Mouse (Mus musculus) mature B cell (primary cell): ENCODE data around the gene Calm1.
"Not testable (repeated sequence)": the region's sequence is repeated elsewhere in the genome, so short reads cannot be mapped to it uniquely, and the experiment has no call there.

ENCODE experiments used
- in situ Hi-C: fragments of 300-500 bp; cut with MboI; formaldehyde crosslinking; loops from 2 replicates; pipeline ENCODE4 v1.14.3; 2019

Gene Calm1

DNA sequence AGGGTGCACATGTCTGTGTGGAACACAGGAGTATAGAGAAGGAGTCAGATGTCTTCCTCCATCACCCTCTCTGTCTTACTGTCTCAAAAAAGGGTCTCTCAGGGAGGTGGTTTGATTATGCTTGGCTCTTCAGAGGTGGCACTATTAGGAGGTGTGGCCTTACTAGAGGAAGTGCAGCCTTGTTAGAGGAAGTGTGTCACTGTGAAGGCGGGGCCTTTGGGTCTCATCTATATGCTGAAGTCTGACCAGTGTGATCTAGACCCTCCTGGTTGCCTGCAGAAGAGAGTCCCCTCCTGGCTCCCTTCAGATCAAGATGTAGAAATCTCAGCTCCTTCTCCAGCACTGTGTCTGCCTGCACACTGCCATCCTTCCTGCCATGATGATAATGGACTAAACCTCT is 5.1 kb upstream of the Calm1 start:
- in situ Hi-C loops, result no loop called here

DNA sequence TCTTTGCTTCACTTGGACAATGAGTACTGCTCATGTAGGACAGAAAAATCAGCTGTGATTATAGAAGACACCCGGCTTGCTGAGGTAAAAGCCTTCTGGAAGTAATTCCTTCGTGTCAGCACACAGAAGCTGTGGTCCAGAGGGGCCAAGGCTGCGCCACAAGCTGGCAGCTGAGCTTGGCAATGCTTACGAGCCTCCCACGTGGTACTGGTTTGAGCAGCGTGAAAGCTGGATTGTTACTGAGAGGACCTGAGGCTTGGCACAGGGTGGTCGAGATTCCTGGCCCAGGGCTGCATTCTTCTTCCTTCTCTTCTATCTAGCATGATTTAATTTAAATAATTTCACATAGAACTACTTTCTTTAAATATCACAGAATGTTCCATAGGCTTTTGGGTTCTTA is 2.4 kb upstream of the Calm1 start:
- in situ Hi-C loops, result no loop called here

- in situ Hi-C loops, result no loop called here
These were observed 833 bp downstream of the Calm1 start for GRCm38 (mm10) chr12:100199891-100200644.

DNA sequence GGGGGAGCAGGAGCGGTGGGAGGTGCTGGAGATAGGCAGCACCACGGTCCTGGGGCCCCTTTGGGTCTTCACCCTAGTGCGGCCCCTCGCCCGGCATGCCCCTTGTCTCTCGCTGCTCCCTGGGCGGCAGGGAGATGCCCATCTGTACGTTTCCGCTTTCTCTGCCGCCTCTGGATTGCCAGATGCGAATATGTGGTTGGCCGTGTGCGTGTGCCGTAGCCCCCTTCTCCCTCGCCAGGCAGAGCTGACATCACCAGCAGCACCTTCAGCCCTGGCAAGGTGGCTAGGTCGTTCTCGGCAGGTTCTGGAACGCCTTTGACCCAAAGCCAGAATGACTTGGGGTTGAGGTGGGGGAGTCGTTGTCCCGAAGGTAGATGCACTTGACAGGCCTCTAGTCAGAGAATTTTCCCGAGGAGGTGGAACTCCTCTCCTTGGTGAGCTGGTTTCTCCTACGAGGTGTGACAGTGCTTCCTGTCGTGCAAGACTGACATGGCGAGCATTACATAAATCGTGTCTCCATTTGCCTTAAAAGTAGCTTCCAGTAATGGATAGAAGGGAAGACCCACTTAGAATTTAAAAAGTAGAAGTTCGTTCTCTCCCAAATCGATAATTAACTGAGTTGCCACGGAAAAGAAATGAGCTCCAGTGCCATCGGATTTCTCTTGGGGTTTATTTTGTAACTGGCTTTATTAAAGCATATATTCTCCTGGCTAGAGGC is 1.6 kb downstream of the Calm1 start:
- in situ Hi-C loops, result no loop called here

DNA sequence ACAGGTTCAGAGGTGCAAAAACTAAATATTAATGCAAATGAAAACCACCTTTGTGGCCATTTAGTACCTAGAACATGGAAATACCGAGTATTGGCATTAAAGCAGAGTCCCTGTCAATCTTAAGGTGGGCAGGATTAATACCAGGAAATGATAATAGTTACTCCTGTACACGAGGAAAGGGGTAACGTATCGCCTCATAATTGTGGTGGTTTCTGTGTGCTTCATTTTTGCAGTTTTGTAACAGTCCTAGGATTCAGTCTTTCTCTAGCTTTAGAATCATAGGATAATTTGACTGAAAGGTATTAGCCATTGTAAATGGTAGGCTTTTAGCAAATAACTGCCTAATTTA is 2.1 kb downstream of the Calm1 start:
- in situ Hi-C loops, result no loop called here

DNA sequence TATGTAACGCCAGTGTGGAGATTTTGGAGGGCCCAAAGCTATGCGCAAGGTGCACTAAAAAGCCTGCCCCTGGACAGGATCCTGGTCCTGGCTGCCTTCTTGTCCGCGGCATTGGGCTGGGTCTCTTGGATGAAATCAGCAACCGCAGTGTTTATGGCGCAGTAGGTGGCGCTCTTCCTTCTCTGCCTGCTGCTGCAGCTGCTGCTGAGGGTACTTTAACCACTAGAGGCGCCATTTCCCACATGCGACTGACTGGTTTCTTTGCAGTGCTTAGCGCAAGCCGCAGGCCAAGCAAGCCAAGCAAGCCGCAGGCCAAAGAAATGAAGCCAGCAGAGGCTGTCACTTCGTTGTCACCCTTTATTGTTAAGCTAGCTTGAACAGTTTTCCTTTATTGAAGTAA is 2.6 kb downstream of the Calm1 start:
- in situ Hi-C loops, result no loop called here

DNA sequence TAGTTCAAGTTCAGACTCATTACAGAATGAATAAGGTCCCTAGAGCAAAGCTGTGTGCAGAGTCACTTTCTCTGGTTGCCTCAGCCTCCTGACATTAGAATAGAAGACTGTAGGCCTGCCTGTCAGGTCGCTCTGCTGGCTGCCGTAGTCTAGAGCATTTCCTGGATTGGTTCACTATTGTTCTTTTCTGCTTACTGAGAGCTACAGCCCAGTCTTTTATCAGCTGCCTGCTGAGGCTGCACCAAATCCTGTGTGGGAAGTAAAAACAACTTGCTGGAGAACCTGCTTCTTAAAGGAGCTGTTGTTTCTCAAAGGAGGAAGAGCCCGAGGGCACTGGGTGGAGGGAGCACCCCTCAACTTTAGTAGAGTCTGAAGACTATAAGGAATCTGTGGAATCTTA is 4.5 kb downstream of the Calm1 start:
- in situ Hi-C loops, result no loop called here

- in situ Hi-C loops, result no loop called here
These were observed 5.9 kb downstream of the Calm1 start for GRCm38 (mm10) chr12:100205156-100205555.

DNA sequence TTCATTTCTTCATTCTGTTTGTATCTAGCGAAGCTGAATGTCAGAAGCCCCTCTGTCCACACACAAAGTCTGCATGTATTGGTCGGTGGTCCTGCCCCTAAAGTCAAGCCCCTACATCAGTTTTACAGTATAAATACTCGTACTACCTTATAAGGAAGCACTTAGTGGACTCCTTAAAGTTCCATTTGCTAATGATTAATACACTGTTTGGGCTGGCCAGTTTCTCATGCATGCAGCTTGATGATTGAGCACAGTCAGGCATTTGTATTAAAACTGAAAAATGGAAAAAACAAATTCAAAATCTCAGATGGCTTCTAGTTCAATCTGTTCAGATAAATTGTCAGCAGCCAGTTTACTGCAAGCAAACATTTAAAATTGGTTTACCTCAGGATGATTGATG is 7.3 kb downstream of the Calm1 start:
- in situ Hi-C loops, result no loop called here

- in situ Hi-C loops, result no loop called here
These were observed 7.7 kb downstream of the Calm1 start for GRCm38 (mm10) chr12:100206926-100207325.

DNA sequence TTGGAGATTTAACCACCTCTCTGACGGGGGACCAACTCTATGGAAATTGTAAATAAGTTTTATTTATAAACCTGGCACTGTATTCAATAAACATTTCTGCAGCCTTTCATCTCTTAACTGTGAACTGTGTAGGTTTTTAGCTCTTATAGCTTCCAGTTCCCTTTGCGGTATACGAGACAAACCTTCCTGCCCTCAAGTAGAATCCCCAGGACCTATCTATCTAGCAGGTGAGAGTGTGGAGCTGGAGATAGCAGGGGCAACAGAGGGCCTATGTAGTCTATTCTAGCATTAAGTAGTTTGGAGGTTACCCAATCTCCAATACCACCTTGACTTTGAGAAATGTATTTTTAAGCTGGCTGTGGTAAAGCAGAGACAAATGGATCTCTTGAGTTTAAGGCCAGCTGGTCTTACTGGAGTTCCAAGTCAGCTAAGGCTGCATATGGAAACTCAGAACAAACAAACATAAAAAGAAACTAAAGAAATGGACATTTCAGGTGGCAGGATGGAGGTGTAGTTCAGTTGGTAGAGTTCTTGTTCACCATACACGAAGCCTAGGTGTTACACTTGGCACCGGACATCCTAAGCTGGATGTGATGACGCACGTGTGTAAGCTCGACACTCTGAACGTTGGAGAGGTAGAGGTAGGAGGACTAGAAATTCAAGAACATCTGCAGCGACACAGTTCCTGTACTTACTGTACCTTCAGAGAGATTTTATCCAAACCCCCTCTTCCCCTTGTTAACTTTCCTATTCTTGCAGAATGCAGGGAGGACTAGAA is 10.7 kb downstream of the Calm1 start:
- in situ Hi-C loops, result no loop called here

DNA sequence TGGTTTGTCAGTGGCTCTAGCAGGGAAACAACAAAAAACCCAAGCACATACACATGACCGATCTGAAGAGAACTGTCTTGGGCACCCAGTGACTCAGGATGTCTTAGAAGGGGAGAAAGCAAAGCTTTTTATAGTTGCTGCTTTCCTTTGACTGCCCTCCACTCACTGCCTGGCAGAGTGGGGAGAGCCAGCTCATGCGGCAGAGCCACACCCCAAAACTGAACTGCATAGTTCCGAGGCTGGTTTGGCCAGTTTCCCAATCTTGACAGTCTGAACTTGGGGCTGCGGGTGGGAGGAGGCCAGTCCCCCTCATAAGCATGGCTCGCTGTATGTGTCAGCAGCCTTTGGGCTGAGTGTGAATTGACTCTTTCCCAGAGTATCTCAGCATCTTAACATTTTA is 11.7 kb downstream of the Calm1 start:
- in situ Hi-C loops, result no loop called here

DNA sequence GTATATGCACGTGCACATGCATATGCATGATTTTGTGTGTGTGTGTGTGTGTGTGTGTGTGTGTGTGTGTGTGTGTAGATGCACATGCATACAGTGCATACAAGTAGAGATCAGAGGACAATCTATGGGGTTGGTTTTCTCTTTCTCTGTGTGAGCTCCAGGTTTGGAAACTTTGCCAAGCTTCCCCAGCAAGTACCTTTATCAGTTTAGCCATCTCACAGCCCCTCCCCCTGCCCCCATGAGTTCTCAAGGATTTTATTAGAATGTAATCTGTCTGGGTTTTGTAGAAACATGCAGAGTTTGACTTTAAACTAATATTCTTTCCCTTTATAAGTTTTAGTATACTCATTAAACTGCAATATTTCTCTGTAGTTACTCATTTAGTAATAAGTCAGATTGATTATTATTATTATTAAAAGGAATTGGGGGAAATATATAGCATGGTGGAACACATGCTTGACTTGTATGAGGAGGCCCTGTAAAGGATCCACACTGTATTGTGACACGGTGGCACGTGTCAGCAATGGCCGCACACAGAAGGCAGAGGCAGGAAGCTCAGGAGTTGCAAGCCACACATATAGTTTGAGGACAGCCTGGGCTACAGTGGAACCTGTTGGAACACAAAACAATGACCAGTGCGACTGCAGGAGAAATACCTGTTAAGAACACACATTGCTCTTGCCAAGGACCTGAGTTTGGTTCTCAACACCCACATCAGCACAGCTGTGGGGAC is 12.4 kb downstream of the Calm1 start:
- in situ Hi-C loops, result no loop called here

DNA sequence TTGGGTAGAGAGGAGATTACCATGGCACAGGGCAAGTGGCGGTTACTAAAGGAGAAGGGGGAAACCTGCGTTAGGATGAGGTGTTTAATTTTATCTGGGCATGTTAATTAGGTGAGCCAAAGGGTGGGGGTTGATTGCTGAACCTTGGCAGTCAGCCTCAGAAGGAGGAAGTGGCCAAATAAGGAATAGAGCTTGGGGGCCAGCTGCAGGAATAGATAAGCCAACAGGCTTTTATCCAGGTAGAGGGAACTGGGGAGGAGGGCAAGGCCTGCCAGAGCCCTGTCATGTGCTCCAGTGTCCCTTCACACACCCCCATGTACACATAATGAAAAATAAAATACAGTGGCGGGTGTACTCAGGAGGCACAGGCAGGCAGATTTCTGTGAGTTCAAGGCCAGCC is 13.2 kb downstream of the Calm1 start:
- in situ Hi-C loops, result no loop called here

- in situ Hi-C loops, result no loop called here
These were observed 13.9 kb downstream of the Calm1 start for GRCm38 (mm10) chr12:100213162-100213561.

DNA sequence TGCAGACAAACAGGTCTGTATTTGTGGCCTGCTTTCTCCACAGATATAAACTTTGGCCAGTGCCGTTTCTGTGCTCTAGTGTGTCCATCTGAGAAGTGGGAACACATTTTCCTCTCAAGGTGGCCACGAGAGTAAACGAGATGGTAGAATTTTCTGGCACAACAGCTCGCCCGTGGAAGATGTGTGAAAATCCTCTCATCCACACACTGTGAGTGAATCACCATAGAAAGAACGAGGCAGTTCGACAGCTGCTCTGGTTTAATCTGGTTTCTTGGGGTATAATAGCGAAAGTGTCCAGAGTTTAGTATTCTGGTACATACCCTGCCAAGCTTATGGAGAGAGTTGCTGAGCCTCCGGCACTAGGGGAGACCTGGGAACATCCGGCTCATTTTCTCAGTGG is 14.9 kb downstream of the Calm1 start:
- in situ Hi-C loops, result no loop called here

DNA sequence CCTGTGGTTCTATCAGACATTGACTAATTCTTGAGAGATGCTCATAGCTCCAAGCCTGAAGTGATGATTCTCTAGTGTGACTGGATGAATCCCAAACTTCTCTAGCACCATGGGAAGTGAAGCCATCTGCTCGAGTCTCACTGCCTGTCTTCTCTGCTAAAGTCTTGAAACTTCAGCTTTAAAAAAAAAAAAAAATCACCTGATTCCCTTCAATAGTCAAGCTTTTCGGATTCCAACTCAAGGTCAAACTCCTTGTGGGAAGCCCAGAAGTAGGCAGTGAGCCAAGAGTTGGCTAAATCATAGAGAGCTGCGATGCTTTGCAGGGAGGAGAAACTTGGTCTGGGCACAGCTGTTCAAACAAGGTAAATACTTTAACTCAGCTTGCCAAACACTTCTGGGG is 15.5 kb downstream of the Calm1 start:
- in situ Hi-C loops, result no loop called here

DNA sequence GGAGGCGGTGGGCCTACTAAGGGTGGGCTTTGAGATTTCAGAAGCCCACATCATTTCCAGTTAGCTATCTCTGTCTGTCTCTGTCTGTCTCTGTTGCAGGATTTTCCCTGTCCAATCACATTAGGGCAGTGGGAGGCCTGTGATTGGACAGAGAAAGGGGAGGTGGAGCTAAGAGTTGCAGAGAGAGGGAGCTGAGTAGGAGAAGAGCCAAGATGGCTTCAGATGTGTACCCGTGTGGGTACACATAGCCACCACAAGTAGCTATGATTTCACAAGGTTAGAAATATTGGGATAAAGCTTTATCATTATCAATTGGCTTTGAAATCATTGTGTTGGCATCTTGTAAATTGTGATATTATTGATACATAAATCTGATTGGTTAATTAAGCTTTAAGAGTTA is 17.9 kb downstream of the Calm1 start:
- in situ Hi-C loops, result not testable (repeated sequence)

GRCm38 (mm10) chr12:100220012-100220411 is 20.8 kb downstream of the Calm1 start:
- in situ Hi-C loops, result no loop called here

GRCm38 (mm10) chr12:100221608-100222321 is 22.5 kb downstream of the Calm1 start:
- in situ Hi-C loops, result no loop called here

DNA sequence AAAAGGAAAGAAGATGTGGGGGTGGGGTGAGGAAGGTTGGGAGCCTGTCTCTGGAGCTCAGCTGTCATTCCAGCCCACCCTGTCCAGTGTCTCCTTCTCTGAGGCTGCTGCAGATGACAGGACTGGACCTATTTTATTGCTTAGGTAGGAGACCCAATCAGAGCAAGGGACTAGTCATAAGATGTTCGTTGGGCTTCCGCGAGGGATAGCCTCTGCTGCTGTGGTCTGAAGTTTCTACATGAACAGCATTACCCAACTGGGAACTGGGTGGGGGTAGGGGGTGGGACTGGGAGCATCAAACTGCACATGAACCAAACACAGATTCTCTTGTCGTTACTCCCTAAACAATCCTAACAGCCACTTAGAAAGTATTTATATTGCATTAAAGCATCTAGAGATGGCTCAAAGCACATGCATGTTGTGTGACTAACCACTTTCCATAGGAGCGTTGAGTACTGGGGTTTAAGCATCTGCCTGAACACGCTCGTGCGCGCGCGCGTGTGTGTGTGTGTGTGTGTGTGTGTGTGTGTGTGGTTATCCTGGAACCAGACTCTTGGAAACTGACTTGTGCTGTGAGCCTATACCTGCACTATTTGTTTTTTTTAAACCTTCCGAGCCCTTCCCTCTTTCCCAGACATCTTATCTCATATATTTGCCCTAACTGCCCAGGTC is 23.2 kb downstream of the Calm1 start:
- in situ Hi-C loops, result no loop called here
